Mouse (Mus musculus): ENCODE results near the gene Ctdnep1.

DNA sequence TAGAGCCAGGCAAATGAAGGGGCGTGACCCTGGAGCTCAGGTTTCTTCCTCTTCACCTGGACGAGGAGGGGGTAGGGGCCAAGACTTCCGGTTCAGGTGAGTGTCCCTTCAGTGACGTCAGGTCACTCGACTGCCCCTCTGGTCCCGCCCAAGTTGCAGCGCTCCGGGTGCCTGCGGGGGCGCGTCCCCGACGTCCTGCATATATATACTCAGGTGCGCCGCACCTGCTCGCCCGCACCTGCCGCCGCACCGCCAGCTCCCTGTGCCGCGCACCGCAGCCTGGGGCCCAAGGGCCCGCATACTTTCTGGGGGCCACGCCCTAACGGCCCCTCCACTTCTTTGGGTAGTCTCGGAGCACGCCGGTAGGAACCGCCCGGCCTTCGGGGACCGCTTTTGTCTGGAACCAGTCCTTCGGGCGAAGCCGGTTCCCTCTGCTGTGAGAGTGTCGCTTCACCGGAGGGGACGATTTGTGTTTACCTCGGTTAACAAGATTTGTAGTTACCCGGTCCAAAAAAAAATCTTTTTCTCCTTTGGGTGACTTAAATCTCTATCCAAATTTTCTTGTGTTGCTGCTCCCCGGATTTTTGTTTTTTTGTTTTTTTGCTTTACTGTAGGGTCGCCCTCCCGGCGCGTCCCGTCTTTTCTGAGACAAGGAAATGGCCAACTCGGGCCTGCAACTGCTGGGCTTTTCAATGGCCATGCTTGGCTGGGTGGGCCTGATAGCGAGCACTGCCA, 15.5 kb upstream of the Ctdnep1 start:
- TF ChIP-seq CTCF (IDR thresholded peaks at IDR 0.05; ENCODE audit: extremely low read depth, insufficient read depth, insufficient read length, insufficient replicate concordance): no peak
- TF ChIP-seq POLR2A (IDR thresholded peaks at IDR 0.05; ENCODE audit: low read depth, low read length): no peak

All from spleen, adult 2 months (tissue).